Mouse (Mus musculus) liver, postnatal 0 days (tissue): ENCODE results near the gene Cdv3.

Source experiments
- CTCF ChIP-seq: sonication (generic); IDR thresholded peaks from 2 replicates; pipeline ENCODE4 v1.5.1; 2016; ENCODE audit warnings: antibody characterized with exemption, low read depth
- EP300 ChIP-seq: IDR thresholded peaks from 2 replicates; pipeline ENCODE4 v1.6.1; 2016; ENCODE audit warnings: antibody characterized with exemption, low read depth, mild to moderate bottlenecking

GRCm38 (mm10) chr9:103393256-103393655 lies 27.6 kb upstream of the Cdv3 start:
- no peak for TF ChIP-seq CTCF
- TF ChIP-seq EP300: no peak
